1 mouse cellular context compared by ENCODE assay signal in genomic region chr16:30178596-30178995, GRCm38 (mm10).
A peak's percentile ranks its signal among the peaks of the same experiment; 100 is the strongest.
TF ChIP-seq lines count a peak whose summit lies in the region.

No protein-coding gene starts in this region.

TF ChIP-seq in MEL, 35 proteins besides CTCF, POLR2A, EP300 and RAD21 (continued from another document):
- no peak for TF ChIP-seq ZKSCAN1 (IDR thresholded peaks at IDR 0.05; ENCODE audit: low read depth, low read length)
- 0 out of 2 replicates have a peak, but pooled peaks have one; percentile 28 for TF ChIP-seq GABPA (IDR thresholded peaks at IDR 0.05; ENCODE audit: low read depth, low read length)
- TF ChIP-seq MYC (IDR thresholded peaks at IDR 0.05; ENCODE audit: low read depth, low read length): no peak
- no peak for TF ChIP-seq MYB (IDR thresholded peaks at IDR 0.05; ENCODE audit: low read depth, low read length)
- no peak for TF ChIP-seq NELFE (IDR thresholded peaks at IDR 0.05; ENCODE audit: low read depth, low read length)
- TF ChIP-seq SIN3A (IDR thresholded peaks at IDR 0.05; ENCODE audit: low read length): no peak
- TF ChIP-seq ELF1 (IDR thresholded peaks at IDR 0.05; ENCODE audit: low read depth, low read length): no peak
- TF ChIP-seq USF1 (IDR thresholded peaks at IDR 0.05; ENCODE audit: low read depth, low read length): no peak
- no peak for TF ChIP-seq HCFC1 (IDR thresholded peaks at IDR 0.05; ENCODE audit: low read depth, low read length)
- TF ChIP-seq MXI1 (IDR thresholded peaks at IDR 0.05; ENCODE audit: low read depth, low read length): no peak
- no peak for TF ChIP-seq POLR2AphosphoS5 (IDR thresholded peaks at IDR 0.05; ENCODE audit: borderline replicate concordance, low read depth, low read length)
- TF ChIP-seq NRF1 (IDR thresholded peaks at IDR 0.05; ENCODE audit: insufficient read depth, low read depth, low read length, poor library complexity, severe bottlenecking): no peak
- 0 out of 2 replicates have a peak, but pooled peaks have one; percentile 29 for TF ChIP-seq ETS1 (IDR thresholded peaks at IDR 0.05; ENCODE audit: low read depth, low read length)
- TF ChIP-seq JUND (IDR thresholded peaks at IDR 0.05; ENCODE audit: low read depth, low read length): no peak
- no peak for TF ChIP-seq TBP (IDR thresholded peaks at IDR 0.05; ENCODE audit: low read depth, low read length)
- peak; percentile 29; the same call in 1 of the 2 replicates for TF ChIP-seq MAFK (IDR thresholded peaks at IDR 0.05; ENCODE audit: borderline replicate concordance, low read depth, low read length)
- no peak for TF ChIP-seq ZC3H11A (IDR thresholded peaks at IDR 0.05; ENCODE audit: low read depth, low read length)
- TF ChIP-seq MAZ (IDR thresholded peaks at IDR 0.05; ENCODE audit: low read depth, low read length): no peak
- no peak for TF ChIP-seq UBTF (IDR thresholded peaks at IDR 0.05; ENCODE audit: borderline replicate concordance, insufficient read depth, low read depth, low read length)
- peak; percentile 62; the same call in 1 of the 2 replicates for TF ChIP-seq BHLHE40 (IDR thresholded peaks at IDR 0.05; ENCODE audit: borderline replicate concordance, low read depth, low read length)
- no peak for TF ChIP-seq KAT2A (conservative IDR thresholded peaks at IDR 0.05; ENCODE audit: low read depth, low read length)
- 0 out of 2 replicates have a peak, but pooled peaks have one; percentile 12 for TF ChIP-seq TCF12 (IDR thresholded peaks at IDR 0.05; ENCODE audit: low read depth, low read length)
- TF ChIP-seq GATA1 (IDR thresholded peaks at IDR 0.05; ENCODE audit: low read depth, low read length): no peak
